Mouse (Mus musculus) megakaryocyte, embryonic 14.5 days (primary cell): ENCODE data around the gene Abcd2.

Experiments used
- FLI1 ChIP-seq: IDR thresholded peaks from 2 replicates; pipeline ENCODE4 v1.6.1; 2012; ENCODE audit warnings: low read length, inconsistent platforms, mixed read lengths
- GATA1 ChIP-seq: IDR thresholded peaks from 3 replicates; pipeline ENCODE4 v1.6.1; 2012; ENCODE audit warnings: mixed read lengths, low read length, inconsistent platforms, borderline replicate concordance

GRCm38 (mm10) chr15:91171332-91171731 lies 20.3 kb downstream of the Abcd2 start:
- TF ChIP-seq GATA1 (no peak), FLI1 (no peak)
